In genomic region chr12:102451126-102451851, GRCm38 (mm10) we compare ENCODE assay signal across 10 mouse cellular contexts. TPM values are rescaled to one million over a fixed set of nuclear protein-coding genes. Genes with fewer than 3 reads are reported as not detected.
A peak's percentile ranks its signal among the peaks of the same experiment; 100 is the strongest.
DNase-seq lines count a peak whose midpoint lies in the region; TF ChIP-seq lines count a peak whose summit lies in the region.
"Had no signal": no experiment of that assay in that cellular context is flagged by ENCODE, and none has a peak within 500 bp of the region (broad histone marks: within the 10 kb centered on the region; RNA-seq: fewer than 3 reads in every experiment).

No protein-coding gene starts in this region.

- no peak for TF ChIP-seq CTCF in bone marrow macrophage, adult 2 months (IDR thresholded peaks at IDR 0.05; ENCODE audit: low read depth, low read length)

- H3K27ac ChIP-seq in bone marrow macrophage, adult 2 months (ENCODE audit: insufficient read depth, low read depth, low read length): peak overlapping the region; percentile 100
- H3K27ac ChIP-seq: neural tube, embryonic 12.5 days had no signal

- H3K4me3 ChIP-seq in bone marrow macrophage, adult 2 months (ENCODE audit: insufficient read depth, low read length): no peak overlapping the region
- H3K4me3 ChIP-seq: neural tube, embryonic 12.5 days had no signal

- peak; percentile 50 to 70 for DNase-seq in kidney, postnatal 25 days
- DNase-seq in kidney, adult 9 months: no peak
- peak; percentile 47 for DNase-seq in CD4-positive helper T cell, adult 2 months (ENCODE audit: low read depth, low spot score)
- peak; percentile 61 for DNase-seq in lung, postnatal 25 days (ENCODE audit: low spot score)
- no peak for DNase-seq in right cerebral cortex, postnatal 36 days (ENCODE audit: low spot score in 2 of 2)
- no peak for DNase-seq in adrenal gland, postnatal 10 days
- no peak for DNase-seq in gastrocnemius, adult 8-10 months (ENCODE audit: low spot score in 2 of 2)
- DNase-seq: cerebellum, adult 8-10 months had no signal

- TF ChIP-seq POLR2A in bone marrow macrophage, adult 2 months (IDR thresholded peaks at IDR 0.05; ENCODE audit: borderline replicate concordance, low read depth, low read length): no peak

- H3K4me1 ChIP-seq in bone marrow macrophage, adult 2 months (ENCODE audit: control insufficient read depth, insufficient read depth, low read length): peaks cover 68% of the 10 kb centered on the region
- H3K4me1 ChIP-seq: neural tube, embryonic 12.5 days had no signal

RNA-seq across cellular contexts. Expression of gene Lgmn, which starts 11.7 kb away (rescaled TPM):
- polyA plus RNA-seq in bone marrow macrophage, adult 2 months (2012; ENCODE audit: insufficient read depth, insufficient read length, missing spikeins): 1,528 and 1,623 TPM in 2 replicates
- total RNA-seq in adrenal gland, postnatal 10 days (2021): 10 to 100 TPM; 88.5 to 88.9 TPM
- total RNA-seq in gastrocnemius, adult 8-10 months (2022): 10 to 100 TPM; 17.5 to 24.8 (median 18.9) TPM

RNA-seq across cellular contexts. Expression of gene Golga5, which starts 17.6 kb away (rescaled TPM):
- polyA plus RNA-seq in bone marrow macrophage, adult 2 months (2012; ENCODE audit: insufficient read depth, insufficient read length, missing spikeins): 28.1 and 30.3 TPM in 2 replicates
- total RNA-seq in adrenal gland, postnatal 10 days (2021): 10 to 100 TPM; 35.4 to 36.2 TPM
- total RNA-seq in gastrocnemius, adult 8-10 months (2022): 10 to 100 TPM; 28.2 to 35.0 (median 31.0) TPM

Comparison
In these comparisons a context has a peak if more than half of its experiments do, and no peak if none do; other contexts are left out.
1. DNase-seq: peak in kidney, postnatal 25 days (2 of 2), CD4-positive helper T cell, adult 2 months (single experiment) and lung, postnatal 25 days (single experiment); none in kidney, adult 9 months (single experiment), right cerebral cortex, postnatal 36 days (0 of 2), adrenal gland, postnatal 10 days (single experiment) and gastrocnemius, adult 8-10 months (0 of 2).